Mouse (Mus musculus) bone marrow macrophage, adult 2 months (primary cell): ENCODE data around the gene Nr5a2.

Experiments
- CTCF ChIP-seq: IDR thresholded peaks from 2 replicates; pipeline ENCODE4 v1.5.1; 2012; ENCODE audit warnings: low read depth, mild to moderate bottlenecking, low read length, moderate library complexity
- POLR2A ChIP-seq: IDR thresholded peaks from 2 replicates; pipeline ENCODE4 v1.6.1; 2012; ENCODE audit warnings: mild to moderate bottlenecking, low read depth, low read length, borderline replicate concordance

GRCm38 (mm10) chr1:136949323-136949741 lies 10.9 kb downstream of the Nr5a2 start:
- TF ChIP-seq CTCF (no peak), POLR2A (no peak)
